Mouse (Mus musculus) left cerebral cortex, postnatal 25 days (tissue): ENCODE measurements at regions not wholly inside any gene's neighbourhood (a gene's known extent, or its start where the extent isn't known, plus 50 kb on each side); places are given as distances from the start of the nearest gene placed in this dataset.

ENCODE experiments used
- DNase-seq, 2 experiments: peaks; one replicate each; pipeline ENCODE4 v3.0.0; 2022; ENCODE audit warnings: low spot score in 2 of 2, mixed read lengths in 1 of 2
- intact Hi-C: fragments of 180-260 bp; cut with DNase I; formaldehyde crosslinking; loops from one replicate; pipeline ENCODE4 v1.15.1; 2025
- microRNA-seq, 2 experiments: library from miRNA; unstranded; fragments of <30 nt; microRNA quantifications; one replicate each; pipeline ENCODE4 v1.2.0; 2022

- intact Hi-C loops: no loop called here
These were observed 60.9 kb upstream of the Ankrd50 start for GRCm38 (mm10) chr3:38545501-38545896.

GRCm38 (mm10) chr3:38544718-38545500 is 60.3 kb upstream of the Ankrd50 start:
- peak in 1 of 2 experiments; percentile 10 for DNase-seq
- intact Hi-C loops: no loop called here

More at GRCm38 (mm10) chr3:38545501-38545896, 60.9 kb upstream of the Ankrd50 start:
- no peak for DNase-seq

GRCm38 (mm10) chr3:38543816-38544215 is 59.2 kb upstream of the Ankrd50 start:
- intact Hi-C loops: no loop called here
- no peak for DNase-seq

GRCm38 (mm10) chr3:38541296-38541695 is 56.7 kb upstream of the Ankrd50 start:
- no peak for DNase-seq
- intact Hi-C loops: no loop called here

- DNase-seq: no peak
- intact Hi-C loops: no loop called here
These were observed 53.7 kb upstream of the Ankrd50 start for GRCm38 (mm10) chr3:38538309-38538708.

GRCm38 (mm10) chr3:38537770-38538169 is 53.1 kb upstream of the Ankrd50 start:
- intact Hi-C loops: no loop called here
- DNase-seq: no peak

Small RNA genes lying in the stretch of these regions (microRNA-seq; reads per million reads assigned to microRNA genes)
- 0 reads per million in 2 experiments for gene Gm24462
